Mouse (Mus musculus) pancreas, adult 10 weeks (tissue): Measurements from ENCODE around the gene Synpr. TPM values are rescaled to one million over a fixed set of nuclear protein-coding genes. Genes with fewer than 3 reads are reported as not detected.

Experiments
- polyA plus RNA-seq: library from polyadenylated mRNA; stranded (reverse); fragments of 350-450 nt; fragmentation: Illumina TruSeq; extraction: RNeasy Lipid Tissue Mini Kit (QIAGEN cat#74804); gene quantifications from one replicate; pipeline ENCODE4 v1.2.3, GENCODE M21; 2015; ENCODE audit warnings: low read depth, low replicate concordance; ENCODE audit not compliant: insufficient read depth

Gene Synpr
- 4.7 TPM for polyA plus RNA-seq

DNA sequence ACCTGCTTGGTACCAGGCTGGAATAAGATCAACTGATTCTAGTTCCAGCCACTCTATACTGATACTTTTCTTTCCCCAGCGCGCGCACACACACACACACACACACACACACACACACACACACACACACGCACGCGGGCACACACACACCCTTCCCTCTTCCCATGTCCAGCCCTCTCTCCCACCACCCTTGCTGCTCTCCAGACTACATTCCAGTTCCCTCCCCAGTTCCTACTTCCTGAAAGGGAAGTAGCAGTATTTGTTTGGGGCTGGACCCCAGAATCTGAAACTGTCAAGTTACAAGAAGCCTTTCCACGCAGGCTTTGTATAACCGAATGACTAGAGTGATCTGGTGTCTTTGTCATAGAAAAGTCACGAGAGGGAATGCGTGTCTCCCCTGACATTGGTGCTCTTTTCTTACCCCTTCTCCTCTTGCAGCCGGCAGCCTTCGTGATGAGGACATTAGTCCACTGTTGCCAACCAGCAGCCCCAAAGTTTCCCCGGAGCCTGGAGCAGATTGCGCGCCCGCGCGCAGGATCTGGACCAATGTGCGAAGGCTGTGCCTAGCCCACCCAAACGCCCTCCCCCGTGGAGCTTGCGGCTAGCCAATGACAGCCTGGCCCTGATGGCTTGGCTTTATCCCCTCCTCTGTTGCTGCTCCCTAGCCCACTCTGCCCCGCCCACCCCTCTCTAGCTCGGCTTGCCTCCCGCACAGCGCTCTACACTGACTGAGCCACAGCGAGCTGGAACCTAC, at the start of gene Synpr:
Synpr (plus strand) TSS at position 690 of the 754 bp plus-strand sequence.

